Mouse (Mus musculus) liver, embryonic 14.5 days (tissue): ENCODE data around the gene Artn. TPM values are rescaled to one million over a fixed set of nuclear protein-coding genes. Genes with fewer than 3 reads are reported as not detected.

ENCODE experiments used
- ATAC-seq: fragments of 200-750 bp; cut with Nextera tagmentation; 2 replicates; pipeline ENCODE4 v1.8.0; 2017; ENCODE audit warnings: moderate number of reproducible peaks, mild to moderate bottlenecking, moderate library complexity; ENCODE audit not compliant: insufficient read depth
- DNase-seq, 3 experiments: peaks; one replicate each; pipeline ENCODE4 v3.0.0-alpha.2; 2012 to 2013; ENCODE audit warnings: low read depth in 3 of 3, low spot score in 3 of 3
- H3K27ac ChIP-seq: fragments of 300-500 bp; sonication (generic); 2 replicates; pipeline ENCODE4 v1.5.1; 2014; ENCODE audit warnings: moderate library complexity, mild to moderate bottlenecking, control low read depth, inconsistent platforms
- H3K27me3 ChIP-seq: fragments of 300-500 bp; sonication (generic); 2 replicates; pipeline ENCODE4 v1.6.1; 2014; ENCODE audit warnings: mild to moderate bottlenecking, low read length, moderate library complexity; ENCODE audit not compliant: control insufficient read depth, insufficient read depth
- H3K36me3 ChIP-seq: fragments of 300-500 bp; sonication (generic); replicated peaks from 2 replicates; pipeline ENCODE4 v1.6.1; 2014; ENCODE audit warnings: low read depth; ENCODE audit not compliant: control insufficient read depth, insufficient read depth
- H3K4me1 ChIP-seq, 2 experiments: fragments of 200-500 bp in 1 of 2; fragments of 300-500 bp in 1 of 2; sonication (generic) in 1 of 2; replicated peaks; 2 replicates each; pipeline ENCODE4 v1.6.1; 2012 to 2014; ENCODE audit warnings: antibody characterized with exemption in 1 of 2, inconsistent platforms in 1 of 2, low read length in 1 of 2; ENCODE audit not compliant: control insufficient read depth in 2 of 2, insufficient read depth in 2 of 2
- H3K4me2 ChIP-seq: fragments of 300-500 bp; sonication (generic); 2 replicates; pipeline ENCODE4 v1.6.1; 2014; ENCODE audit warnings: low read depth, mild to moderate bottlenecking, control low read depth, moderate library complexity
- H3K4me3 ChIP-seq, 2 experiments: fragments of 200-500 bp in 1 of 2; fragments of 300-500 bp in 1 of 2; sonication (generic) in 1 of 2; 2 replicates each; pipeline ENCODE4 v1.5.1; 2012 to 2014; ENCODE audit warnings: low read depth in 2 of 2, low read length in 2 of 2, mild to moderate bottlenecking in 2 of 2, control low read depth in 1 of 2, inconsistent platforms in 1 of 2, moderate library complexity in 1 of 2; ENCODE audit not compliant: insufficient read depth in 1 of 2
- H3K9ac ChIP-seq: fragments of 300-500 bp; sonication (generic); replicated peaks from 2 replicates; pipeline ENCODE4 v1.6.1; 2014; ENCODE audit warnings: mild to moderate bottlenecking, control low read depth, moderate library complexity
- H3K9me3 ChIP-seq: fragments of 300-500 bp; sonication (generic); 2 replicates; pipeline ENCODE4 v1.6.1; 2016; ENCODE audit warnings: low read length, mixed read lengths; ENCODE audit not compliant: control insufficient read depth
- CTCF ChIP-seq: IDR thresholded peaks from 2 replicates; pipeline ENCODE4 v1.5.1; 2016; ENCODE audit warnings: antibody characterized with exemption, low read depth, control low read depth
- EP300 ChIP-seq: IDR thresholded peaks from 2 replicates; pipeline ENCODE4 v1.6.1; 2016; ENCODE audit warnings: antibody characterized with exemption, low read depth
- WGBS: fragments of 180-500 bp; shearing (Covaris S2); extraction: QIAGEN DNeasy Blood & Tissue Kit; methylation state at CpG from one replicate; pipeline ENCODE4 v1.1.7; 2014; ENCODE audit not compliant: insufficient replicate concordance; 5-methylcytosine and 5-hydroxymethylcytosine counted together
- polyA plus RNA-seq, 2 experiments: library from polyadenylated mRNA; depleted of rRNA in 1 of 2; stranded (reverse) in 1 of 2; unstranded in 1 of 2; fragments of >200 nt; fragmentation: Nextera tagmentation in 1 of 2; extraction: Ambion mirVana in 1 of 2; gene quantifications; 2 replicates each; pipeline versions ENCODE4 v1.2.1 to v1.2.3; 2012 to 2014

Artn gene
- polyA plus RNA-seq, 2 experiments: 1.3 to 1.8 TPM

GRCm38 (mm10) chr4:117890031-117890430 is 39.5 kb downstream of the Artn start:
- 76% methylated on average over 14 of the region's 14 CpGs for WGBS
- Histone ChIP-seq H3K4me1 (peaks cover 10 to 14% of the 10 kb centered on the region in 2 experiments), H3K27ac (no peak overlapping the region), H3K27me3 (no peaks in the 10 kb centered on the region), H3K4me2 (no peak overlapping the region), H3K4me3 (no peak overlapping the region), H3K9me3 (no peaks in the 10 kb centered on the region), H3K36me3 (peaks cover 8% of the 10 kb centered on the region), H3K9ac (no peak overlapping the region)
- TF ChIP-seq CTCF (no peak), EP300 (no peak)
- ATAC-seq: no peak
- no peak for DNase-seq

GRCm38 (mm10) chr4:117889471-117889870 is 40.1 kb downstream of the Artn start:
- TF ChIP-seq EP300: no peak
- no peak overlapping the region for H3K9ac ChIP-seq
- no peaks in the 10 kb centered on the region for H3K27me3 ChIP-seq
- WGBS: 75% methylated on average over 15 of the region's 15 CpGs
- H3K4me2 ChIP-seq: no peak overlapping the region
- no peak for DNase-seq
- ATAC-seq: no peak
- H3K4me3 ChIP-seq: no peak overlapping the region
- H3K36me3 ChIP-seq: peaks cover 14% of the 10 kb centered on the region
- H3K9me3 ChIP-seq: no peaks in the 10 kb centered on the region
- H3K27ac ChIP-seq: no peak overlapping the region
- peaks cover 10 to 14% of the 10 kb centered on the region in 2 experiments for H3K4me1 ChIP-seq

- no peak for DNase-seq
- H3K27ac ChIP-seq: no peak overlapping the region
- H3K9me3 ChIP-seq: no peaks in the 10 kb centered on the region
- TF ChIP-seq EP300: no peak
- TF ChIP-seq CTCF: no peak
- H3K9ac ChIP-seq: peak overlapping the region; percentile 56
- H3K36me3 ChIP-seq: peaks cover 21% of the 10 kb centered on the region
- no peak for ATAC-seq
- WGBS: 61% methylated on average over 2 of the region's 2 CpGs
- peak overlapping the region; percentile 80 for H3K4me2 ChIP-seq
- H3K27me3 ChIP-seq: peaks cover 7% of the 10 kb centered on the region
- peaks cover 10 to 17% of the 10 kb centered on the region in 2 experiments for H3K4me1 ChIP-seq
- peak overlapping the region in 1 of 2 experiments; percentile 94; a peak in 2 of 4 replicates for H3K4me3 ChIP-seq
These were observed 41.6 kb downstream of the Artn start for GRCm38 (mm10) chr4:117887920-117888319.

DNA sequence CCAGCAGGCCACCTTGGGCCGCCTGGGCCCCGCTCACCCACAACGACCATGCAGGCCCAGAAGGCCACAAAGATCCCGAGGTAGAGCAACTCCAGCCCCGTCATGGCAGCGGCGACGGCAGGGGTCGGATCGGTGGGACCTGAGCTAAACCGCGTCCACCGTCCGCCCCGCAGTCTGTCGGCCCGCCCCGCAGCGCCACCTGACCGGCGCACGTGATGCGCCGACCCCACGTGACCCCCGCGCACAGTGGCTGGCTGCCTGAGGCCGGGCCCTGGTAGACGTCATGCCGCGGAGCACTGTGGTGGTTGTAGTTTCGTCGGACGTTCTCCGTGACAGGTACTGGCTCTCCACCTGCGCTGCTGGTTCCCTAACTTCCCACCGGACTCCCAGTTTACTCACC is 42.4 kb downstream of the Artn start, which contains the start of gene Atp6v0b:
TSS of gene Atp6v0b (minus strand) at position 201 of the 400 bp plus-strand sequence.
- Histone ChIP-seq H3K4me3 (peak within 1 kb of the TSS; percentile 86 to 94), H3K36me3 (peaks cover 21% of the 10 kb centered on the region), H3K4me2 (peak within 1 kb of the TSS; percentile 80), H3K9me3 (no peaks in the 10 kb centered on the region), H3K9ac (peak within 1 kb of the TSS; percentile 96), H3K27ac (peak within 1 kb of the TSS; percentile 69), H3K4me1 (peaks cover 8 to 17% of the 10 kb centered on the region in 2 experiments), H3K27me3 (peaks cover 15% of the 10 kb centered on the region)
- ATAC-seq (peak; percentile 89), DNase-seq (peak; percentile 81 to 84 (median 82))
- WGBS: under 1% methylated on average over 25 of the region's 37 CpGs
- TF ChIP-seq EP300 (no peak), CTCF (no peak)

DNA sequence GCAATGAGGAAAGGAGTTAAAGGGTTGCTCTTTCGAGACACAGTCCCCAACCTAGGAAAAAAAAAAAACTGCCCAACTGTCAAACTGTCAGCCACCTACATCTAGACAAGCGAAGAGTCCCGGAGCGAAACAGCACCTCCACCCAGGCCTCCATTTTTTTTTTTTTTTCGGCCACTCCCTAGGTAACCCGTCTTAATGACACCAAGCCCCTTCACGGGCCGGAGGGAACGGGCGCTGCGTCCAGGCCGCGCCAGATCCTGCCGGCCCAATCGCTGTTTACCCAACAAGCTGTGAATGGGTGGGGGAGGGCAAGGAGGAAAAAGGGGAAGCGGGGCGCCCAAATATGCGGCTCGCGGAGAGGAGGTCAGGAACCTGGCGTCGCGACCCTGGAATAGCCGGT is 42.9 kb downstream of the Artn start:
- ATAC-seq: peak; percentile 55
- H3K27ac ChIP-seq: peak overlapping the region; percentile 69
- 1% methylated on average over 23 of the region's 24 CpGs for WGBS
- peak overlapping the region; percentile 86 to 94 for H3K4me3 ChIP-seq
- H3K4me1 ChIP-seq: peaks cover 8 to 15% of the 10 kb centered on the region in 2 experiments
- H3K36me3 ChIP-seq: peaks cover 21% of the 10 kb centered on the region
- peak overlapping the region; percentile 96 for H3K9ac ChIP-seq
- peak in 1 of 3 experiments; percentile 47 for DNase-seq
- peak overlapping the region; percentile 80 for H3K4me2 ChIP-seq
- no peaks in the 10 kb centered on the region for H3K9me3 ChIP-seq
- peaks cover 20% of the 10 kb centered on the region for H3K27me3 ChIP-seq
- TF ChIP-seq EP300 (no peak), CTCF (no peak)
